Mouse (Mus musculus): ENCODE results near the gene Cyth1. TPM values are rescaled to one million over a fixed set of nuclear protein-coding genes. Genes with fewer than 3 reads are reported as not detected.

The Cyth1 gene
- total RNA-seq, 2 experiments from 2014 or later = 59.3 to 63.5 TPM

GRCm38 (mm10) chr11:118254159-118254951, 6.0 kb upstream of the Cyth1 start:
- peak; percentile 70 to 79 for DNase-seq (ENCODE audit: low spot score in 2 of 2)

- DNase-seq (ENCODE audit: low spot score in 2 of 2) = no peak
Measured at GRCm38 (mm10) chr11:118253447-118254158, 5.2 kb upstream of the Cyth1 start.

- no peak for DNase-seq (ENCODE audit: low spot score in 2 of 2)
Measured at GRCm38 (mm10) chr11:118249012-118249383, 606 bp upstream of the Cyth1 start.

GRCm38 (mm10) chr11:118247359-118248095, 865 bp downstream of the Cyth1 start:
- DNase-seq (ENCODE audit: low spot score in 2 of 2) = peak; percentile 48 to 59

GRCm38 (mm10) chr11:118246724-118247123, 1.7 kb downstream of the Cyth1 start:
- DNase-seq (ENCODE audit: low spot score in 2 of 2) = no peak

GRCm38 (mm10) chr11:118245130-118245529, 3.3 kb downstream of the Cyth1 start:
- DNase-seq (ENCODE audit: low spot score in 2 of 2) = no peak

- DNase-seq (ENCODE audit: low spot score in 2 of 2) = no peak
Measured at GRCm38 (mm10) chr11:118243627-118244261, 4.6 kb downstream of the Cyth1 start.

- DNase-seq (ENCODE audit: low spot score in 2 of 2) = no peak
Measured at GRCm38 (mm10) chr11:118242506-118242905, 5.9 kb downstream of the Cyth1 start.

GRCm38 (mm10) chr11:118240388-118240787, 8.0 kb downstream of the Cyth1 start:
- DNase-seq (ENCODE audit: low spot score in 2 of 2) = no peak

GRCm38 (mm10) chr11:118239281-118240198, 8.9 kb downstream of the Cyth1 start:
- no peak for DNase-seq (ENCODE audit: low spot score in 2 of 2)

GRCm38 (mm10) chr11:118236520-118237190, 11.7 kb downstream of the Cyth1 start:
- DNase-seq (ENCODE audit: low spot score in 2 of 2) = no peak

GRCm38 (mm10) chr11:118234929-118235328, 13.5 kb downstream of the Cyth1 start:
- no peak for DNase-seq (ENCODE audit: low spot score in 2 of 2)

GRCm38 (mm10) chr11:118234500-118234899, 13.9 kb downstream of the Cyth1 start:
- DNase-seq (ENCODE audit: low spot score in 2 of 2) = no peak

- DNase-seq (ENCODE audit: low spot score in 2 of 2) = no peak
Measured at GRCm38 (mm10) chr11:118233924-118234323, 14.5 kb downstream of the Cyth1 start.

- peak in 1 of 2 experiments; percentile 37 for DNase-seq (ENCODE audit: low spot score in 2 of 2)
Measured at GRCm38 (mm10) chr11:118232314-118232831, 16.0 kb downstream of the Cyth1 start.

GRCm38 (mm10) chr11:118229941-118230340, 18.5 kb downstream of the Cyth1 start:
- DNase-seq (ENCODE audit: low spot score in 2 of 2) = no peak

- no peak for DNase-seq (ENCODE audit: low spot score in 2 of 2)
Measured at GRCm38 (mm10) chr11:118227650-118228049, 20.7 kb downstream of the Cyth1 start.

- DNase-seq (ENCODE audit: low spot score in 2 of 2) = no peak
Measured at GRCm38 (mm10) chr11:118226850-118227249, 21.5 kb downstream of the Cyth1 start.

- no peak for DNase-seq (ENCODE audit: low spot score in 2 of 2)
Measured at GRCm38 (mm10) chr11:118225862-118226261, 22.5 kb downstream of the Cyth1 start.

Data from layer of hippocampus, postnatal 10 days (tissue).